Mouse (Mus musculus) kidney, adult 2 months (tissue): ENCODE measurements around the gene Cxcr5.

Experiments
- CTCF ChIP-seq: fragments of 200-500 bp; conservative IDR thresholded peaks from 2 replicates; pipeline ENCODE4 v1.5.1; 2011; ENCODE audit warnings: low read depth, mild to moderate bottlenecking, control low read depth, low read length, moderate library complexity, mixed read lengths; ENCODE audit not compliant: insufficient read depth, insufficient read length
- POLR2A ChIP-seq: fragments of 200-500 bp; IDR thresholded peaks from one replicate; pipeline ENCODE4 v1.6.1; 2011; ENCODE audit warnings: low read depth, low read length, control low read depth

DNA sequence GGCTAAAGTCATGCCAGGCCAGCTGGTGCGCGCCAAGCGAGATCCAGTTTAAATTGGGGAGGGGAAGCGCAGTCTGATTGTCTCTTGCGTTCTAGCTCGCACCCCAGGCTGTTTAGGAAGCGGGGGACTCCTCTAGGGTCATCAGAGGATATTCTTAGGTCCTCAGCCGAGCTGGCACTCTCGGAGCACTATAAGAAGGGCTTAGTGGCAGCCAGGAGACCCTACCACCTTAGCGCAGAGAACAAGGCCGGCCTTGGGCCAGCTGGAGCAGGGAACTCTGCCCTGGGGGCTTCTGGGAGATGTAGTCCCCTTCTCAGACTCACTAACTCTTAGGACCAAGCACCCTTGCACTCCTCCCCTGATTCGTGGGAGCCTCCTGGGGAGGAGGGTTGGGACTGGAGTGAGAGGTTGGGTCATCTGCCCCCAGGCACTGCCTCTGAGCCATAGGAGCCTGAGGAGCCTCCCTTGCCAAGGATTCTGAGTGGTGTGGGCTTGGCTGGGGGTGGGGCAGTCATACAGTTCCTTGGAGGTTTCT is 78.1 kb downstream of the Cxcr5 start:
- TF ChIP-seq CTCF (no peak), POLR2A (no peak)
